Mouse (Mus musculus) adrenal gland, postnatal 25 days (tissue): ENCODE data around the gene Bhlhe23. TPM values are rescaled to one million over a fixed set of nuclear protein-coding genes. Genes with fewer than 3 reads are reported as not detected.

Experiments
- DNase-seq: peaks from one replicate; pipeline ENCODE4 v3.0.0; 2021; ENCODE audit warnings: mixed read lengths
- total RNA-seq: library from RNA; stranded (reverse); gene quantifications from 2 replicates; pipeline ENCODE4 v1.2.3, GENCODE M21; 2021

Gene Bhlhe23
- total RNA-seq, 1 experiment from 2014 or later, result not detected

DNA sequence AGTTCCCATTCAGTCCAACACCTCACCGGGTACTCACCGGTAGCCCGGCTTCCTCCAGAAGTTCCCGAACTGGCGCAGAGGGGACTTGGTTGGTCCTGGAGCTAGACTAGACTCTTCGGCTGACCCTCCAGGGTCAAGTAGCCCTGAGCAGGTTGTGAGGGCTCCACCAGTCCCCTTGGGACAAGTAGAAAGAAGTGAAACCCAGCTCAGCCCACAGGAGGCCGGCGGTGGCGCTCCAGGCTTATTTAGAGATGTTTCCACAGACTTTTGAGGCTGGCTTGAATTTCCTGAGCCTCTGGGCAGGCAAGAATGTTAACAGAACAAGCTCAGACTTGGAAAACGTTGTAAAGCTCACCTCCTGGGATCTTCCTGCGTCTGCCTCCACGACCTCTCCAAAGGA is 1.5 kb downstream of the Bhlhe23 start:
- DNase-seq, result no peak

DNA sequence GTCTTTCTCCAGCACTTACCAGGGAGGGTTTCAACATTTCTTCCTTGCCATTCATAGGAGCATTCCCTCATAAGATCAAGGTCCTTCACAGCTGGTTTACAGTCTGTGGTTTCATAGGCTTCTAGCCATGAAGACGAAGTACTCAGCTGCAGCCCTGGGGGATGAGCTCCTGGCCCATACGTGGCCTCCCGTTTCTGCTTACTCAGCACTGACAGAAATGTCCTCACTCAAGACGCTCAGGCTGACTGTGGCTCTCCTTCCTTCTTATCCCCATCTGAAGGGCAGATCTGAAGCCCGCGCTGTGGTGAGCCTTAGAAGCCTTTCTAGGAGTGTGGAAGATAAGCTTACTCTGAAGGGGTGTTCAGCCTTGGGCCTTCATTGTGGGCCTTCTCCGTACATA is 11.0 kb downstream of the Bhlhe23 start:
- DNase-seq, result no peak

DNA sequence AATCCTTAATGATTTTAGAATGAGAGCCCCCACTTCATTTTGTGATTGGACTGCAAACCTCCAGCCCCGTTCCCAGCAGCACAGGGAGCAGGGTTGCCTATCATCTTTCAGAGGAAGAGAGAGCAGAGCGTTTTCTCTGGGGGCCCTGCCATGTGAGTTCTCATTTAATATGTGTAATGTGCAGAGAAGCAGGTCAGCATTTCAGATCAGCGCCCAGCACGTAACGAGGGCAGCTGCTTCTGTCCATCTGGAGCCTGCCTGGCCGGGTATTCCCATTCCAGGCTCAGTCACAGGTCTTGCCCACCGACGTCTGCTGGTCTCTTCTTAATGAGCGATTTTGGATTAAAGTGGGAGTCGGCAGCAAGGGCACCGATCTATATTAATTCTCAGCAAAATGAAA is 11.7 kb downstream of the Bhlhe23 start:
- DNase-seq, result no peak

DNA sequence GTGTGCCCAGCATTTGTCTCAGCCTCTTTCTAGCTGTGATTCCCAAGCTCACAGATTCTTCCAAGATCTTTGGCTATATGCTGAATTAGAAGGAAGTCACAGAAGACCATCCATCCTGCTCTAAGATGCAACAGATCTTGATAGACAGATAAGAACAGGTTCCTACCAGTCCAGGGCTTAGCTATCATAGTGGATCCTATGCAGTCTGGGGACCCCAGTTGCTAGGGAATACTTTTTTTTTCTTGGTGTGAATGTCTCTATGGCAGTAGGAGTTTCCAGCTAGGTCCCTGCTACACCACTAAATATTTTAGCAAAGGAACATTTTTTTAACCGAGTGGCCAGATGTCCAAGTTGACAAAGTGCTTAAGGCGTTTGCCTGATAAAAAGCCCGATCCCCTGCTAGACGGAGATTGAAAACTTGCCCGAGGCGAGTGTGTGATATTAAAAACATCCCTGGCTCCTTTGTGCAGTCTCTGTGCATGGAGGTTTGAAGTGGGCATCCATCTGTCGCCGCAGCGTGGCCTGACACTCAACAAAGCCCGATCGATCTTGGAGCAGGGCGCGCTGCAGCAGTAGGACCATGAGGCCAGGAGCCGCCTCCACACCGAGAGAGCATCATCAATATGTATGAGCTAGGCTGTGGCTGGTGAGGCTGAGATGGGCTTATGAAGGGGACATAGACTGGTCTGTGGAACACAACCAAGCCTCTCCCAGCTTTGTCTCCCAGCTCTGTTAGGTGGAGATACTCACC is 18.0 kb downstream of the Bhlhe23 start:
- DNase-seq, result no peak

DNA sequence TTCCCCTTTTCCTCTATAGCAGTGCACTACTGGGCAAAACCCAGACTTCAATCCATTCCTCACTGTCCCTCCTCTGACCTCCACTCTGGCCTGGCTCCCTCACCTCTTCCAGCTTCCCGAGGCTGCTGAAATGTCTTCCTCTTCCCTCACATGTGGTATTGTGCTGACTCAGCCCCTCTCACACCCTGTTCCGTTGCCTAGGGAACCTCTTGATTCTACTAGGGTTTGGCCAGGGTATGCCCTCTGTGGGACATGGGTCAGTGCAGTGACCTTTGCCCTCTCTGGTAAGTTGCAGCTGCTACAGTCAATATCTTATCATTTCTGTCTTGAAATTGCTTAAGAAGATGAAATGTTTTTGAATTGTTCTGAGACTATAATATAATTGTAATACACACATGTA is 19.9 kb downstream of the Bhlhe23 start:
- no peak for DNase-seq

DNA sequence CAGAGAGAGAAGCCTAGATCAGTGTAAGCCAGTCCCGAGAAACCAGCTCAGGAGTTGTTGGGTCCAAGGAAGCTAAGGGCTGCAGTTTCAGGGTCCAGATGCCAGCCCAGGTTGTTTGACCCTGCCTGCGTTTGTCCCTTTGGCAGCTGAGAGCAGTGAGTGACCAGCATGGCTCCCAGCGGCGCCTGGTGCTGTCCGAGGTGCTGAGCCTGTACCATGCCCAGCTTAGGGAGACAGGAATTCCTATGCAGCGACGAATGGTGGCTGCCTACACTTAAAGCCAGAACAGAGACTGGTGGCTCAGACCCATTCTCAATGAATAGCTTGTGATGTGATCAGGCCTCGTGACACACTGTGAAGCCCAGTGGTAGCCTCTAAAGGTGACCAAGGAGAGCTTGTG is 20.8 kb downstream of the Bhlhe23 start:
- DNase-seq, result peak; percentile 70

DNA sequence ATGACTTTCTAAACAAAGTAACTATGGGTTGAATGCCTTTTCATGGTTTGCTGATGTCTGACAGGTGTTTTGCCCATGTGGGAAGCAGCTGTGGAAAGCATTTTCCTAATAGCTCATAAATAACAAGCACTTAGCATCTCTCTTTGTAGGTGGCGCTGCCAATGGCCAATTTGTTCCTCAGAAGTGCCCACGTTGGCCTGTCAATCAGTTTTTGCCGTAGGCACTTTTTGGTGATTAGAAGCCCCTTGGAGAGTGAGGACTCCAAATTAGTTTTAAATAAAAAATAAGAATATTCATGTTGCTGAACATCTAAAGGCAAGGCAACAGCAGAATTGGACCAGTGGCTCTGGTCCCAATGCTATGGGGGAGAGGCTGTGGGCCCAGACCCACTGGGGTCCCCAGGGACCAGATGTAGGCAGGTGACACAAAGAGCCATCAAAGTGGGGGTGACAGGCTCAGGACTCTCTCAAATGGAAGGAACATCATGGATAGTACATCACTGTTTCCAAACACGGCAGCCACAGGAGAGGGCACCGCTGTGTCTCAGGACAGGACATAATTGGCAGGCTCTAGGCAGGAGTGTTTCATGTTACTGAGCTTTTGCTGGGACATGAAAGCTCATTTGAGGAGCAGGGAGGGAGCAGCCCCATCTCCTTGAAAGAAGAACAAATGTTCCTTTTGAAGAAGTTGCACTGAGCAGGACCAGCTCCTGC is 21.6 kb downstream of the Bhlhe23 start:
- DNase-seq, result no peak

DNA sequence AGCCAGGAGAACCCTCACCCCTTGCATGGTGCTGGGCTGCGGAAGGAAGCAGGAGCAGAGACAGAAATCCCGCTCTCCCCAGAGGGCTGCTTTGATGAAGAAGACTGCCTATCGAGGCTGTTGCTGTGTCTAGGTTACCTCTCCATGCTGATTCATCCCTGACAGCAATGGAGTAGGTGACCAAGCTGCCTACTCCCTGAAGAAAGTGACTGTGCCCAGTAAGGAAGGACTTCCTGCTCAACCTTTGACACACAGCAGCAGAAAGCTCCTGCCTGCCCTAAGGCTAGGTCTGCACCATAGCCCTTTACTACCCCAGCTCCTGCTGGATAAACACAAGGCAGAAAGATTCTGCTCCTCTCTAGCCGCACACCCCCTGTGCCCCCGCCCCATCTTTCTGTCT is 27.8 kb downstream of the Bhlhe23 start:
- DNase-seq, result no peak

DNA sequence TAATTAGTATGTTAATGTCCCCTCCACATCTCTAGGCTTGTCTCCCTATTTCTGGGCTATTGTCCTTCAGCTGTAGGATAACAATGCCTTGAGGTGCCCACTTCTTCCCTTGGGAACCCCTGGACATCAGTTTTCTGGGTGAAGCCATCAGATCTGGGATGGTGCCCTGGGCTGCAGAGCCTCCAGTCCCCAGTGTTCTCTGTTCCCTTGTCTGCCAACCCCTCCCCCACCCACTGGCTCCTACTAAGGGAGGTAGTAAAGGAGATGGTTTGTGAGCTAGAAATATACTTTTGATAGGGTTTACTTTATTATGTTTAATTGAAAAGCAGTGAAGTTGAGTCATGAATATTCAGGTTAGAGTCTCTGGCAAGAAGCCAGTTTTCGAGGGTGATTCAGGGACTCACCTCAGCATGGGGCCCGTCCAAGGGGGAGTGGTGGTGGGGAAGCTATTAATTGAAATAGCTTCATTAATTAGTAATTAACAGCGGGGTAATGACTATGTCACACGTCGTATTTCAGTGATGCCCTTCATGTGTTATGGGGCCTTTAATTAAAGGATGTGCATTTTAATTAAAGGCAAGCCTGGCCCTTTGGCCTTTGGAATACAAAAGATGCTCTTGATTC is 30.0 kb downstream of the Bhlhe23 start:
- no peak for DNase-seq

DNA sequence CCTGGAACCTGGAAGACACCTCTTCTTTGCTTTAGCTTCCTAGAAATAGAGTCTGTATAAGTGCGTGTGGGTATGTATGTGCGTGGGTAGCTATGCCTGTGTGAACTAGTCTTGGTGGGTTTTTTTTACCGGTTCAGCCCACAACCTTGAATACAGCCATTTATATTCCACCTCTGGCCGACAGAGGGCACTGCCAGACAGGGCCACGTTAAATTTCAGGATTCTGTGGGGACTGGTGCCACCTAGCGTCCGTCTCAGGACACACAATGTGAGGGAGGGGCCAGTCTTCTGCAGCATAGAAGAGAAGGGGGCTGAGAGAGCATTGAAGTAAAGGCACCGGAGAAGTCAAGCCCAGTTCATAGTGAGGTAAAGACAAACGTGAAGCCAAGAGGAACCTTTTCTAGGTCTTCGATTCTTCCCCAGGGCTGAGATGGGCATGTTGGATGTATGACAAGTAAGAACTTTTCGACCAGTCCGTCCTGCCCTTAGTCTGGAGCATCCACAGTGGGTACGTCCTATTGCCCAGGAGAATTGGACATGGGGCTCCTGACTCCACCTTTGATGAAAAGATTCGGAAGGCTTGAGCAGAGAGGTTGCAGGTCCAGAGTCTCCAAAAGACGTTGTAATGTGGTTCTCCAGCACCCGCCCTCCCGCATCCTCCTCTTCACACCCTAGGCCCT is 31.3 kb downstream of the Bhlhe23 start:
- peak; percentile 81 for DNase-seq

DNA sequence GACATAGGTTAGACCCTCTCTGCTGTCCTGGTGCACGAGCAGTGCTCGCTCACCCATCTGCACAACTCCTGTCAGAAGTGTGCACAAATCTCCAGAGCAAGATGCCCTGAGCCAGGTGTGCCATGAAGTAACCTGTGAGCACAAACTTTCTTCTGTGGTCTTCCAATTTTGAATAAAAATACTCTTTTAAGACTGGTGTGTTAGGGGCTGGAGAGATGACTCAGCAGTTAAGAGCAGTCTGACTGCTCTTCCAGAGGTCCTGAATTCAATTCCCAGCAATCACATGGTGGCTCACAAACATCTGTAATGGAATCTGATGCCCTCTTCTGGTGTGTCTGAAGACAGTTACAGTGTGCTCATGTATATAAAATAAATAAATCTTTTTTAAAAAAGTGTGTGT is 33.4 kb downstream of the Bhlhe23 start:
- no peak for DNase-seq

DNA sequence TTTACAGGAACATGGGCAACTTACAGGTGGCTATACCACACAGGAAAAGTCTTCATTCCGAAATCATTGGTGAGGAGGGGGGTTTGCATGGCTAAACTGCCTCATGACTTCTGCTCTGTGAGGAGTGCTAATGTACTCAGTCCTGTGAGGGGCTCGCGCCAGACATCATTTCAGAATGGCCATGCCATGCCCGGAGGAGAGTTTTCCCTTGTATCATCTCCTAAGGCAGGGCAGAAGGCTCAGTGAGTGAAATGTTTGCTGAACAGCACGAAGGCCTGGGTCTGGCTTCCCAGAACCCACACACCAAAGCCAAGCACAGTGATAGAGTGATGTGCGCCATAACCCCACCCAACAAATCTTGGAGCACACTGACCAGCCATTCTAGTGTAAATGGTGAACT is 33.9 kb downstream of the Bhlhe23 start:
- no peak for DNase-seq

DNA sequence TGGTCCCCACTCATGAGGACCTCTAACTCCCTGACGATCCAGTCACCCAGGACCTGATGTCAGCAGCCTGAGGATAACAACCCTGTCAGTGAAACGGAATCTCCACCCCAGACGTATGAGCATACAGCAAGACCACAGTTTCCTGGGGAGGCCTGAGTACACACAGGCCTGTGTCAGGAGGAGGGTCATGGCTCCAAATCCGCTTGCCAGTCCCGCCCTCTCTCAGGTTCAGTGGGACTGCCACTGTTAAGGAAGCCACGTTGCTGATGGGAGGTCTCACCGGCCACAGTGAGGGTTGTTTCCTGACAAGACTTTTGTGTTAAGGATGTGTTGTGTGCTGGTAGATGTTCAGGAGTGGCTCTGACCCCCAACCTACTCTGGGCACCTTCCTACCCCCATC is 35.3 kb downstream of the Bhlhe23 start:
- DNase-seq, result no peak

DNA sequence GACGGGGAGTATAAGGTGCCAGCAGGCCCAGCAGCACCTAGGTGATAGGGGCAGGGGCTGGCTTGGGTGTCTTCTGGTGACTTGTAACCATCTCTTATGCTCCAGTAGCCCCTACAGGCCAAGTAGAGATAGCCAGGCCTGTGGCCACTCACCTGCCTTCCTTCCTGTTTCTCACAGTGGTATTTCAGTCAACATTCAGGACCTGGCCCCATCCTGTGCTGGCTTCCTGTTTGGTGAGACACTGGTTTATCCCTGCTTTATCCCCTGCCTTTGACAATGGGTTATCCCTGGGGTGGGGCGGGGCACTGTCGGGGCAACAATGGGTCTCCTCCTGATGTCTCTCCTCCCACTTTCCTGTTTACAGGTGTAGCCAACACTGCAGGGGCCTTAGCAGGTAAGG is 36.4 kb downstream of the Bhlhe23 start:
- no peak for DNase-seq

DNA sequence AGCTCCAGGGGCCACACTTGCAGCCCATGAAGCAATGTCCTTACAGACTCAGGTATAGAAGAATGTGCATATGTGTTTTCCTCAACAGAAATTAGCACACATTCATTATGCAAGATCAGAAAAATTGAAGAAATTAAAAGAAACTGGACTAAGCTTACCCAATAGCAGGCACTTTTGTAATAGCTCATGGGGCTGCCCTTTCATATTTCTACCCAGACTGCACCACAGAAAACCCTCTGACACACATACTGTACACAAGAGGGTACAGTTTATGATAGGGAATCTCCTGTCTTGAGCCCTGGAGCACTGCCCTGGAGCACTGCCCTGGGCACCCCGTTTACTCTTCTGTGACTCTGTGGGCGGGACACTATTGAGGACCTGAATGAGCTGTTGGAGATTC is 38.7 kb downstream of the Bhlhe23 start:
- DNase-seq, result no peak

DNA sequence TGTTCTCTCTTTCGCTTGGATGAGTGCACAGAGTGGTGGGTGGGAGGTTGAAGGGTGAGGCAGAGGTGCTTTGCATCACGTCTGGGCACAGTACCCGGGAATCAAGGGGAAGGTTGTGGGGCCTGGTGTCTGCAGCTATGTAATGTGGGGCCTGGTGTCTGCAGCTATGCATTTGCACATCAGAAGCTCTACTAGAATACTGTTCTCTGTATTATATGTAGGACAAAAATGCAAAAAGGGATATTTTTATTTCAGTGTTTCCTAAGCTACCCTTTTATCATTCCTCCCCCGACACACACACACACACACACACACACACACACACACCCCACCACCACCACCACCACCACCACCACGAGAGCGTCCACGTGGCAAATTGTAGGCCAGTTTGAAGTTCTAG is 41.5 kb downstream of the Bhlhe23 start:
- DNase-seq, result no peak

DNA sequence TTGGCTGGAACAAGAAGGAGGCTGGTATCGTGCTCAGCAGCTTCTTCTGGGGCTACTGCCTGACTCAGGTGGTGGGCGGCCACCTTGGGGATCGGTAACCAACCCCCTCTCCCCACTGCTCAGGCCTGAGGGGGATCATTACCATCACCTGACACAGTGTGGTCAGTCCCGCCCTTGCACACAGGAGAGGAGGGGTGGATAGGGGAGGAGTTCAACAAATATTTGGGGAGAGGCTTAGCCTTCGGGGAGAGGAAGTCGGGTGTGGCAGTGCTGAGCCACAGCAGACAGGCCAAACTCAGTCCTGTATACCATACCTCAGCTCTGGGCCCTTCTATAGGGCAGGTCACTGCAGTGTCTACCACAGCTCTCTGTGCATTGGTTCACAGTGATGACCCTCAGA is 44.7 kb downstream of the Bhlhe23 start:
- no peak for DNase-seq

DNA sequence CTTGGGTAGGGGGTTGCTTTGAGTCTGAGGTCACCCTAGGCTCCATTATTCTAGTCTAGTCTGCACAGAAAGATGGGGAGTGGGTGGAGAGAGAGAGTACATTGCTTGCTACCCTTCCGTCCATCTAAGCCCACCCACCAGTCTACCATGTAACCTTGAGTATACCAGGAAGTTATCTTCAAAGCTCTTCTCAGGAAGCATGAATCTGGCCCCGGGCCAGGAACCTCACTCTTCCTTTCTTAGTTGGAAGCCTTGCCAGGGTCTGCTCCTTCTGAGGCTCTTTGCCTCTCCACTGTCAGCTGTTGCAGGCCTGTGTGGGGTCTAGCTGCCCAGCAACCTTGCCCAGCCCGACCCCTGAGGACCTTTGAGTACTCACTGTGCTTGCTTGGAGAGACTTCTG is 45.7 kb downstream of the Bhlhe23 start:
- peak; percentile 46 for DNase-seq

DNA sequence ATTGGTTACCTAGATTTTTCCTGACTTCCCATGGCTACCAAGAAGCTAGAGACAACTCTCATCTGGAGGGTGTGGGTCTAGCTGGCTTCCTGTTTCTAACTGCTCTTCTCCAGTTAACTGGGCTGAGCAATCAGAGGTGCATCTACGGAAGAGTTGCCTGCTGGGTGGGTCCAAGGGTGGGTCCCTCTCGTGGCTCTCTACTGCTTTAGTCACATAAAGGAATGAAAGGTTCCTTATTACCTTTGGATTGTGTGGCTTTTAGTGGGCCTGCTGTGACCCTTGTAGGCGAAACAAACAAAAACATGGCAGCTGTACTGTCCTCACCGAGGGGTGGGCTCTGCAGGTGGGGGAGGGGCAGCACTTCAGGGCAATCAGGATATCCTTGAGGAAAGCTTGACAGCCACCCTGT is 49.1 kb downstream of the Bhlhe23 start:
- DNase-seq, result no peak

DNA sequence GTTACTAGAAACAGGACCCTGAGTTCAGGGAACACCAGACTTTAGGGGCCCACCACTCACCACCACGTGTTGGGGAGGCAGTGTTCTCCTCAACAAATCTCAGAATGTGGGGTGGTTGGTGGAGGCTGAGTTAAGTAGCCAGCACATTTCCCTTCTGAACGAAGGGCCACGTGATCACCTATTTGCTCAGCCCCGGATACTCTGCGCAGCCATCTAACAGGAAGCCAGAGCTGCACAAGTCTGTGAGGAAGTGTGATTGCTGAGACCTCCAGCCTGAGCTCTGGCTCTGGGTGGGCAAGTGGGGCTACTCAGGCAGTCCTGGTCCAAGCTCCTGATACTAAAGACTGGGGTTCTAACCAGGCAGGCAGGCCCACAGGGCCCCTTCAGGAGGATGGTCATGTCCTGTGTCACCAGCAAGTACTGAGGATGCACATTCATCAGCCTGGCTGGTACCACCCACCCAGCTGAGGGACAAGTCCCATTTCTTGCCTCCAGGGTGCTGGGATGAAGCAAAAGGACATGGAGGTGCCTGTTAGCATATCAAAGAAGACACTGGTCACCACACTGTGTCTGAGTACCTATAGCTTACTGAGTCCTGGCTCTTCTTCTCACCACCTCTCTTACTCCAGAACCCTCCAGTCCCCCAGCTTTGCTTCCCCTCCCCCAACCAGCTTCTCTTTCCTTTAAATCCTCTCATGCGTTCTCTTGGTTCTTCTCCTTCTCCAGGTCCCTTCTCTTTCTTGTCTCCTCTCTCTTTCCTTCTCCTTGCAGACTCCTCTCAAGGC is 49.9 kb downstream of the Bhlhe23 start:
- no peak for DNase-seq

DNA sequence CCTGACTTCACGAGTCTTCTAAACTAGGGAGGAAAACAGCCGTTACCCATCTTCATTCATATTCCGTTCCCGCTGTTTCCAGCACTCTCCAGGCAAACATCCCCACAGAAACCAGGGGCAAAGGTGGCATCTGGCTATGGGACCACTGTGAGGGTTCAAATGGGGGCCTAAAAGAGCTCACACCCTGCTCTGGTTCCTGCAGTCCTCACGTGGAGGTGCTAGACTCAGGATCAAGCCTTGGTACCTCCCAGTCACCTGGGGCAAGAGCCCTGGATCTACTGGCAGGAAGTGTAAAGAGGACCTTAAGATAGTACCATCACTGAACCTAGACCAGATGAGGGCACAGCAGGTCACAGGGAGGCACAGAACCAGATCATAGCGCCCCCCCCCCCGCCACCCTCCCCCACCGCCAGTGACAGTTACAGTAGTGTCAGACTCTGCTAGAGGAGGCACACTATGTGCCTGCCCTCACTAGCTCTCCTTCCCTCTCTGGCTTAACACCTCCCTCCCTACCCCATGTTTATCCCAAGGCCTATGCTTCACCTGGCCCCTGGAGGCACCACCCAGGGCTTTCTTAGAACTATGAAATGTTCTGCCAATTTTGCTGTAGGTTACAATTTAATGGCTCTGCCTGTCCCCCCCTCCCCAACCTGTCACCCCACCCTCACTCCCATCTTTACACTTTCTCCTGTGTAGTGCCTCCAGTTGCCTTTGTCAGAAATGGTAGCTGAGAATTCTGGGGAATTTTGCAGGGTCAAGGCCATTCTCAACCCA is 50.7 kb downstream of the Bhlhe23 start:
- DNase-seq, result no peak

DNA sequence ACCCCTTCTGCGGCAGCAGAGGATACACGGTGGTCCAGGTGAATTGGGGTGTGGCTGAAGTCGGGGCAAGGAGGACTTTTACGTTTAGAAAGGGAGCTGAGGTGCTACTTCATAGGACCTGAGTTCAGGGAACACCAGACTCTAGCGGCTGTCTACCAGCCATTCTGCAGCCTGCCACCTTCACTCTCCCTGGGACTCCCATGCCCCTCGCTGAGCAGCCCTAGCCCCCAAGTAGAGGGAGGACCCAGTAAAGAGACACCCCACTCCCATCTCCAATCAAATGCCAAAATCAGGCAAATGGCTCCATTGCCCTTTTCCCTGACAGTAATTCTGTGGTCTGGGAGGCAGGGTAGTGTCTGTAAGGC is 51.3 kb downstream of the Bhlhe23 start:
- DNase-seq, result no peak
